Mouse (Mus musculus) layer of hippocampus, adult 2 months (tissue): ENCODE measurements around the gene Cdkl4. TPM values are rescaled to one million over a fixed set of nuclear protein-coding genes. Genes with fewer than 3 reads are reported as not detected.
"Not testable (repeated sequence)": the region's sequence is repeated elsewhere in the genome, so short reads cannot be mapped to it uniquely, and the experiment has no call there.

Experiments
- DNase-seq, 2 experiments: peaks; one replicate each; pipeline ENCODE4 v3.0.0; 2022; ENCODE audit warnings: low spot score in 2 of 2
- H3K27ac ChIP-seq: fragments of 200-600 bp; 2 replicates; pipeline ENCODE4 v1.8.1; 2022
- H3K4me3 ChIP-seq: fragments of 200-600 bp; 2 replicates; pipeline ENCODE4 v1.8.1; 2022; ENCODE audit warnings: mild to moderate bottlenecking
- CTCF ChIP-seq: fragments of 200-600 bp; conservative IDR thresholded peaks from 2 replicates; pipeline ENCODE4 v1.8.1; 2022; ENCODE audit warnings: antibody characterized with exemption, mild to moderate bottlenecking, moderate library complexity
- total RNA-seq, 2 experiments: library from RNA; stranded (reverse); gene quantifications; 2 replicates each; pipeline ENCODE4 v1.2.3; 2021

The Cdkl4 gene
- total RNA-seq, 2 experiments from 2014 or later = 14.0 to 16.3 TPM

DNA sequence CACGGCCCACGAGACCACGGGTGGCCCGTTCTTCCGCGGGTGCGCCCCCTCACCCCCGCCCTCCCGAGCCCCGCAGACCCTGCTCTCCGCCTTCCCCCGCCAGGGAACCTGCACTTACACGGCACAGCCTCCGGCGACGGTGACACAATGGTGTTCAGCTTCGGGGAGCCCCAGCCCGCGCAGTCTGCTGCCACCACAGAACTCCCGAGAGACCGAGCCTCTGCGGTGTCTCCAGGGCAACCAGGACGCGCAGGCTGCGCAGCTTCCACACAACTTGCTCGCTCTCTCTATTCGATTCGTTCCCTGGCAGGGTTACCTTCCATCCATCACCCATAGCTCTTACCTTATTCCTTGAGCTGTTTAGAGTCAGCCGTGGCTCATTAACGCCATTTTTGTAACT lies 399 bp downstream of the Cdkl4 start:
- Histone ChIP-seq H3K4me3 (peak overlapping the region; percentile 56), H3K27ac (peak overlapping the region; percentile 82)
- peak; percentile 21; the same call in 1 of the 2 replicates for TF ChIP-seq CTCF
- DNase-seq = peak; percentile 79

DNA sequence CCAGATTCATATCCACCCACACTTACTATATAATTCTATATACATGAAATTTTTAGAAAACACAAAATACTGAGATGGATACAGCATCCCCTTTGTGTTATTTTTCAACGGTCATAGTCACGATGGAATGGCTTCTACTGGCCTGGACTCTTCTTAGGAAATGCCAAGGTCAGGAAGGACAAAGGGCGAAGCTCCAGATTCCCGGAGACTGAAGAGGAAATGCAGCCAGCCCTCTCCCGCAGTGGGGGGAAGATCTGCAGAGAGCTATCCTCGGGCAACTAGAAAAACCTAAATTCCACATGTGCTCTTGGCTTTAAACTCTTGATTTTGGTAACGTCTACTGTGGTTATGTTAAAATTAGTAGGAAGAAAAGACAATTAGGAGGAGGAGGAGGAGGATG lies 2.6 kb downstream of the Cdkl4 start:
- no peak for TF ChIP-seq CTCF
- Histone ChIP-seq H3K4me3 (no peak overlapping the region), H3K27ac (no peak overlapping the region)
- no peak for DNase-seq

DNA sequence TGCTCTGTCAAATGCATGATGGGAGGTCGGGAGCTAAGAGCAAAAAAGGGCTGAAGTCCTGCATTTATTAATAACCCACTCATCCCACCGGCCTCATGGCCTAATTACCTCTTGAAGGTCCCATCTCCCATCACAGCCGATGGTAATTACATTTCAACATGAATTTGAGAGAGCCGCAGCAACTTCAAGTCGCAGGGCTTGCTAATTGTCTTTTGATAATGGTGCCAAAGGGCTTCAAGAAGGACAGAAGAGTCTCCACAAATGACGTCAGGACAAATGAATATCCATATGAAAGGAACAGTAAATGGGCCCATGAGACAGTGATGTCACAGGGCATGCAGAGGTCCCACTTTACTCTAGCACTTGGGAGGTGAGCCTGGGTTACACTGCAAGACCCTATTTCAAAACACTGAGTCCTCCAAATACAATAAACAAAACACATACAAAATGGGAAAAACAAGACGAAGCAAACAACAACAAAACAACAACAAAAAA lies 3.1 kb downstream of the Cdkl4 start:
- no peak for TF ChIP-seq CTCF
- no peak for DNase-seq
- no peak overlapping the region for H3K27ac ChIP-seq
- no peak overlapping the region for H3K4me3 ChIP-seq

DNA sequence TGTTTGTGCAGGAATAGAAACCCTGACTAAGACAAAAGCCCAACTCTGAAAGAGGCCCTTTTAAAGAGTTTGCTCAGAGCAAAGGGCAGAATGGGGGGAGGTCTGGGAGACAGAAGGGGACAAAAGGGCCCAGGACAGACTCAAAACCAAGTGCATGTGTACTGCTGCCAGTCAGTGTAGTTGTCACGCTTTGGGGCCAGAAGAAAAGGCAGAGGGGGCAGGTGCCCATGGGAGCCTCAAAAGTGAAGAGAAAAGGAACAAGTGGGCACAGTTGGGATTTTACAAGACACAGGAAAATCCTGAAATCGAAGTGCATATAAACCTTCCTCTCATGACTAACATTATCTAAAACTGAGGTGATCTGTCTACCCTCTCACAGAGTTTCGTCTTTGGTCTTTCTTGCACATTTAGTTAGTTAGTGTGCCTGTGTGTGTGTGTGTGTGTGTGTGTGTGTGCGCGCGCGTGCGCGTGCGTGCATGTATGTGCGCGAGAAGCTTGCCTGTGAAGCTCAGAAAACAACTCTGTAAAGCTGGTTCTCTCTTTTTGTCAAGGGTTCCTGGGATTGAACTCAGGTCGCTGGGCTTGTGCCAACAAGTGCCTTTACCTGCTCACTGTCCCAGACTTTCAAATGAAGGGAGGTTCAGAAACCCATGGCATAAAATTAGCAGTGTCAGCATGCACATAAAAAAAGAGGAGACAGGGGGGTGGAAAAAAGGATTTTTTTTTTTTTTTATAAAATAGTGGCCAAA lies 5.3 kb downstream of the Cdkl4 start:
- Histone ChIP-seq H3K27ac (no peak overlapping the region), H3K4me3 (no peak overlapping the region)
- DNase-seq = no peak
- TF ChIP-seq CTCF = no peak

DNA sequence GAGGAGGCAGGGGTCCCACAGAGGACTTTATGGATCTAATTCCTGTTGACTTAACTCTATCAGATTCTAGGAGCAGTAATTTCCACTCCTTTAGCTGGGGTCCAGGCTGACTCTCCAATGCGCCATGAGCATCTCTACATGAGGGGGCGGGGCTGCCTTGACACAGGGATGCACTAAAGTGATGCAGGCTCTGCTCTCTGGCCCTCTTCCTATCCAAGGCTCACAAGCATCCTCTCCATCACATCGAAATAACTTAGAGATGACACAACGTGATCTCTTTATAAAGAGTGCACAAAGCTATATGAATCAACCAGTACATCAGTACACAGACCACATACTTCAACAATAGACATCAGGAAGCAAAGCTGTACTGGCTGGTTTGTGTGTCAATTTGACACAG lies 6.2 kb downstream of the Cdkl4 start:
- H3K27ac ChIP-seq = no peak overlapping the region
- no peak for TF ChIP-seq CTCF
- DNase-seq = no peak
- H3K4me3 ChIP-seq = no peak overlapping the region

DNA sequence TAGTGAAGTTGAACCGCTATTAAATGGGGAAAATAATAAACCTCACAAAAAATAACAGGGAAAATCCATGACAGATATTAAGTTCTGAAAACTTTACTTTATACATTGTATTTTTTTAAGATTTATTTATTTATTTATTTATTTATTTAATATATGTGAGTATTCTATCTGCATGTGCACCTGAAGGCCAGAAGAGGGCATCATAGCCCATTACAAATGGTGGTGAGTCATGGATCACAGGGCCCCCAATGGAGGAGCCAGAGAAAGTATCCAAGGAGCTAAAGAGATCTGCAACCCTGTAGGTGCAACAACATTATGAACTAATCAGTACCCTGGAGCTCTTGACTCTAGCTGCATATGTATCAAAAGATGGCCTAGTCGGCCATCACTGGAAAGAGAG lies 7.9 kb downstream of the Cdkl4 start:
- H3K27ac ChIP-seq, H3K4me3 ChIP-seq, DNase-seq: not testable (repeated sequence)
- peak; percentile 58 for TF ChIP-seq CTCF

DNA sequence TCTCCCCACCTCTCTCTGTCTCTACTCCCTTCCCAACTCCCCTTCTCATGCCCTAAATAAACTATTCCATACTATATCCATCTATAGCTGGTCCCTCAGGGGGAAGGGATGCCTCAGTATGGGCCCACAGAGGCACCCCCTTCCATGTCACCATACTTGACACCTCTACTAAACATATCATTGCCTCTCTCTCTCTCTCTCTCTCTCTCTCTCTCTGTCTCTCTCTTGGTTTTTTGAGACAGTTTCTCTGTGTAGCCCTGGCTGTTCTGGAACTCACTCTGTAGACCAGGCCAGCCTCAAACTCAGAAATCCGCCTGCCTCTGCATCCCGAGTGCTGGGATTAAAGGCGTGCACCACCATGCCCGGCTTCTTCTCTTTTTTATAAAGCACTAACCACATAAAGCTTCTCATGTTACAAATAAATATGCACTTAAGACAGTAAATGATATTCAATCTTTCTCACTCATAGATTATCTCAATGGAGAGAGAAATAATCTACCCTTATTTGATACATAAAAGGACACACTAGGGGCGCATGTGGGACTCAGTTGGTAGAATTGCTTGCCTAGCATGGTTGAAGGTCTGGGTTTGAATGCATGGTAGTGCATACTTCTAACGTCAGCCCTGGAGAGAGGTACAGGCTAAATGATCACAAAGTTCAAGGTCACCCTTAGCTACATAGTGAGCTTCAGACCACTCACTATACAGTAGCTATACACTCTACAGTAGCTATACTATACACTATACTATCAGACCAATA lies 8.6 kb downstream of the Cdkl4 start:
- TF ChIP-seq CTCF = no peak
- no peak overlapping the region for H3K4me3 ChIP-seq

DNA sequence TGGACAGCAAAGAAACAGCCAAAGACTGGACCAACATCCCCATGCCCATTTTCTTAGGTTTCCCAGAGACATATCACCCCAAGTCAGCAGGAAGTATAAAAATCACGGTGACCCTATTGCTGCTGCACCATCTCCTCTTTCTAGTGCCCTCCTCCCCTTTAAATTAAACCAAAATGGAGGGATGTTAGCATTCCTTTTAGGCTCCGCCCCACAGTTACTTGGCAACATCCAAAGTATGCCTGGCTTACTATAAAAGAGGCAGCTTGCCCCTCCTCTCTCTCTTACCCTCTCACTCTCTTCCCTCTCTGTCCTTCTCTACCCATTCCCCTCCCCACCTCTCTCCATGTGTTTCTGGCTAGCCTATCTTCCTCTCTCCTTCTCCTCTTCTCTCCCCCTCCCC lies 9.2 kb downstream of the Cdkl4 start:
- H3K4me3 ChIP-seq = no peak overlapping the region
- no peak for DNase-seq
- no peak for TF ChIP-seq CTCF
- H3K27ac ChIP-seq = no peak overlapping the region

More for the DNA sequence above, 8.6 kb downstream of the Cdkl4 start:
- H3K27ac ChIP-seq = no peak overlapping the region
- DNase-seq = no peak

DNA sequence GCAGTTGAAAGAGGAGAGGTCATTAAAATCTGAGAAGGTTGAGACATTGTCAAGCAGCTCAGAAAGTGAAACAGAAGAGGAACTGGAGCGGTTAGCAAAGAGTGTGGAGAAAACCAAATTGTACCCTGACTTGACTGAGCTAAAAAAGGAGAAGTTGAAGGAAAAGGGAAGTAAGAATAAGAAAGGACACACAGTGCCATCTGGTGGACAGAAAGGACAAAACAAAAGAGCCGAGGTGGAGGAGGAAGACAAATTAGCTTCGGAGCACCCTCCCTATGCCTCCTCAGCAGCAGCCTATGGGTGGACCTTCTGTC lies 13.0 kb downstream of the Cdkl4 start:
- peak; percentile 32 to 51 for DNase-seq
- Histone ChIP-seq H3K27ac (no peak overlapping the region), H3K4me3 (no peak overlapping the region)
- peak; percentile 77 for TF ChIP-seq CTCF

DNA sequence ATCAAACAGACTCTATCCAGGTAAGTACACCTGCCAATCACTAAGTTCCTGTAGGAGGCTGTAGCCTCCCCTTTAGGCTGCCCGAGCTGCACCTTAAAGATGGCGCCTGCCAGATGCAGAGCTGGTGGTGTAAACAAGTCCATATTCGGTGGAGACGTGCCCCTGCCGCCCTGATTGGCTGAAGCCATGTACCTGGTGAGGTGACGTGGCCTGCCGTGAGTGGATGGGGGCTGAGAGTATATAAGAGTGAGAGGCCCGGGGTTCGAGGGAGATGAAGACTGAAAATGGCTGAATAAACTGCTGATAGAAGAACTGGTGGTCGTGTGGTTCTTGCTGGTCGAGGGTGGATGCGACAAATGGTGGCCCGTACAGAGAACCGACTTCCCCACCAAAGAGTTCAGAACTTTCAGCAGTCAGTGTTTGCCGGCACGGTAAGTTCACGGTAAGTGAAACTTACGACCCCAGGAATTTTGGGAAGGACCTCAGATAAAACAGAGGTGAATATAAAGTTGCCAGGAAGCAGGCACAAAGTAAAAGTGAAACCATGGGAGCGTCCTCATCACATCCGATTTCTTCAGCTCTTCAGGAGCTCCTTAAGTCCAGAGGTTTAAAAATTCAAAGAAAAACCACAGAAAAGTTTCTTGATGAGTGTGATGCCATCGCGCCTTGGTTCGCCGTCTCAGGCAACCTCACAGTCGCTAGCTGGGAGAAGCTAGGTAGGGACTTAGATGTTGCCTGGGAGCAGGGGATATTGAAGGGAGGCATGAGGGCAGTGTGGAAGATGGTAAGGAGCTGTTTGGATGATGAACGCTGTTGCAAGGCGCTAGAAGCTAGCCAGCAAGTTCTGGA lies 13.6 kb downstream of the Cdkl4 start:
- H3K27ac ChIP-seq, DNase-seq, H3K4me3 ChIP-seq: not testable (repeated sequence)

DNA sequence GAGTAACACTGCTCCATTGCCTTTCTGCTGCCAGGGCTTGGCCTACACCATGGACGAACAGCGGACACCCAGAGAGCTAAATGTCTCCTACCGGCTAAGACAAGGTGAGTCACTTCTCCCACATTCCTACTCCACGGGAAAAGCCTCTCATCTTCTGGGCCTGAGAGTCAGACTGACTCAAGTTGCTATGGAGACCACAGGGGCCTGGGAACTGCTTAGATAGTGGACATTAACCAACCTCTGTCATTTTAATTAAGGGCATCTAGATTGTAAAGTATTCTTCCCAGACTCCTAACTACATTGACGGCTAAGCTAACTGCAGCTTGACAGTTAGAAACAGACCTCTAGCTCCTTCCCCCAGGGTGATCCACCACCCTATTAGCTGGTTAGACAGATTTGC lies 14.8 kb downstream of the Cdkl4 start:
- no peak for TF ChIP-seq CTCF
- H3K27ac ChIP-seq = no peak overlapping the region
- no peak overlapping the region for H3K4me3 ChIP-seq
- DNase-seq = no peak

DNA sequence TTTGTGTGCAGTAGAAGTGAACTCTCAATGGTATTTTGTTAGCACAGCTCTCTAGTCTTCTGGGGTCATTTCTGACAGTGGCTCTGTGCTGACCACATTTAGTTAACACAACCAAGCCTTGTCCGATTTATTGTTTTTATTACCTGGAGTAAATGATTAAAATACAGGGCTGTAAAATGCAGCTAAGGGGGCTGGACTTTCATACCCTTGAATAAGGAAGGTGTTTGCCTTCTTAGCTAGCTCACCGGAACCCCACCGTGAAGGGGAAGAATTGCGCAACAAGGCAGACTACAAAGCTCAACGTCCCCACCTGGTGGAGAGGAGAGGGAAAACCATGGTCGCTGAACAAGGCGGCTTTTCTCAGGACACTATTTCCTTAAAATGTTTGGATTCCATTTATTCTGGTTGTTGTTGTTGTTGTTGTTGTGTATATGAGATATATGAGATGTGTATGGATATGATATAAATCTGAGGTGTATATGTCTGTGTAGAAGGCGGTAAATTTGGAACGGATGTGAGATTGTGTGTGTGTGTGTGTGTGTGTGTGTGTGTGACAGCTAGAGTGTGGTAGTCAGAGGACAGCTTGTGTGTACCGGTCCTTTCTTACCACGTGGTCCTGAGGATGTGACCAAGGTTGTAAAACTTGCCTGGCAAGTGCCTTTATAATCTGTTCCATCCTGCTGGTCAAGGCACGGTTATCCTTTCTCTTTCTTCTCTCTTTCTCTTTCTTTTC lies 16.8 kb downstream of the Cdkl4 start:
- H3K27ac ChIP-seq = peak overlapping the region; percentile 21; the same call in 1 of the 2 replicates
- peak; percentile 92 for TF ChIP-seq CTCF
- DNase-seq = peak; percentile 74 to 77
- peak overlapping the region; percentile 37 for H3K4me3 ChIP-seq

DNA sequence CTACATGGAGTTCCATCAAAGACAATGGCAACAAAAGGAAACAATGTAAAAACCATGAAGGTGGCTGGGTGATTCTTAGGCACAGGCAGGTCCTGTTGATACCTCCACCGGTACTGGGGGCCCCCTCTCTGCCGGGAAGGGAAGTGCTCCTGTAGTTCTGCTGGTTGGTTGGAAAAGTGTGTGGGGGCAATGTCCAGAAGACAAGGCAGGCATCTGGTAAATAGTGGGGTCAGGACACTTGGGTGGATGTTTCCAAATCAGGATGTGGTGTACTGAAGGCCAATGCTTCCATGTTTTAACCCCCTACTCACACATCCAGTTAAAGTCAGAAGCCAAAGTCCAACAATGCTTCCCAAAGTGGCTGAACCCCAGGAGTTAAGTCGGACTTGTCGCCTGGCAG lies 17.9 kb downstream of the Cdkl4 start:
- DNase-seq = no peak
- no peak for TF ChIP-seq CTCF
- Histone ChIP-seq H3K4me3 (no peak overlapping the region), H3K27ac (no peak overlapping the region)
